Mouse (Mus musculus): ENCODE measurements around the gene Dlx1.

- TF ChIP-seq POLR2A (IDR thresholded peaks at IDR 0.05; ENCODE audit: borderline replicate concordance, extremely low read depth, insufficient read depth, insufficient read length, poor library complexity, severe bottlenecking): no peak
- no peak for TF ChIP-seq CTCF (IDR thresholded peaks at IDR 0.05; ENCODE audit: borderline replicate concordance, extremely low read depth, insufficient read depth, insufficient read length)
Observed at GRCm38 (mm10) chr2:71528014-71528713, at the start of gene Dlx1.

Measured in brain, embryonic 14.5 days (tissue).